Mouse (Mus musculus): Measurements from ENCODE around the gene D430041D05Rik.

D430041D05Rik gene

DNA sequence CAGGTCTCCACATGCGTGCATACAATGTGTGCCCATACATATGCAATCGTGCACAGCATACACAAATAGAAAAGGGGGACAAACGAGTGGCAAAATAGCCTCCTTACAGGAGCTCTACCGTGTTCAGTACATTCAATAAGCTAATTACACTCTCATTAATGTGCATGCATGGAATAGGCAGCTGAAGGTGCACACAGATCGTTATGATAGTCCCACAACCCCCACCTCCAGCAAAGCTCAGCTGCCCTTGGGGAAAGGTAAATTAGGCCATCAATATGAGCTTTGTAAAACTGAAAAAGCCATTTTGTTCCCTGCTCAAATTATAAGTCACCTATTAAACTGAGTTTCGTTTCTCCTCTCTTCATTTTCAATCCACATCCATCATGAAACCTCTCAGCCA is 75.0 kb downstream of the D430041D05Rik start:
- DNase-seq, result no peak

- DNase-seq, result no peak
Observed at GRCm38 (mm10) chr2:104333952-104334351, 76.9 kb downstream of the D430041D05Rik start.

DNA sequence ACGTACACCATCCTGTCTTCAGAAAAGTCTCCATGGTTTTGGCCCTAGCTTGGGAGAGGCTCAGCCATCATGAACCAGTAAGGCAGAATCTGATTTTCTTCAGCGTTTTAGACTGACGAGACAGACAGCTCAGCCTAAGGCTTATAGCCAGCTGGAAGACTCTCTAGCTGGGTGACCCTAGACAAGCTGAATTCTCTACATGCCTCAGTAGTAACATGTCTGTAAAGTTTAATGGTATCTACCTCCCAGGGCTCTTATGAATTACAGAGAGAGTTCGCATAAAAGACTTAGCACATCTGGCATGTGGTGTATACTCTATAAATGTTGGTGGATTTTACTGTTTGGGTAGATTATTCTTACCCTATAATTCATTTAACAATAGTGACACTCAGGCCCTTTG is 78.1 kb downstream of the D430041D05Rik start:
- no peak for DNase-seq

- no peak for DNase-seq
Observed at GRCm38 (mm10) chr2:104331261-104331660, 79.6 kb downstream of the D430041D05Rik start.

- DNase-seq, result no peak
Observed at GRCm38 (mm10) chr2:104327116-104327794, 83.6 kb downstream of the D430041D05Rik start.

DNA sequence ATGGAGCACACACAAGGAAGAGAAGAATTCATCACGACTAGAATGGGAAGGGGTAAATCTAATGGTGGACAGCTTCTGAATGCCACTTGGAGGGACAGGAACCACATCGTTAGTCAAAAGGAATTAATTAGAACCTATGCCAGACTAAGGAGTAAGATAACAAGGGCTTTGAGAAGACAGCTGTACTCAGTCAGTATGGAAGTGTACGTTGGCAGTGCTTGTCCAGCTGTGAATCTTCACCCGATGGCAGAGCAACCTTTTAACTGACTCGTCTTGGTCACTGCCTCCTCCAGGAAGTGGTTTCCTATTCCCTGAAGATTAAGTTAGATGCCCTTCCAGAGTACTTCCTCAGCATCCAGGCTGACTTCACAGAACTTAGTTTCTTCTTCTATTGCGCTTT is 87.0 kb downstream of the D430041D05Rik start:
- DNase-seq, result no peak

- DNase-seq, result no peak
Observed at GRCm38 (mm10) chr2:104323351-104323750, 87.5 kb downstream of the D430041D05Rik start.

- DNase-seq, result no peak
Observed at GRCm38 (mm10) chr2:104320061-104320624, 90.7 kb downstream of the D430041D05Rik start.

- DNase-seq, result no peak
Observed at GRCm38 (mm10) chr2:104319443-104319842, 91.4 kb downstream of the D430041D05Rik start.

GRCm38 (mm10) chr2:104318881-104319280 is 91.9 kb downstream of the D430041D05Rik start:
- DNase-seq, result no peak

DNA sequence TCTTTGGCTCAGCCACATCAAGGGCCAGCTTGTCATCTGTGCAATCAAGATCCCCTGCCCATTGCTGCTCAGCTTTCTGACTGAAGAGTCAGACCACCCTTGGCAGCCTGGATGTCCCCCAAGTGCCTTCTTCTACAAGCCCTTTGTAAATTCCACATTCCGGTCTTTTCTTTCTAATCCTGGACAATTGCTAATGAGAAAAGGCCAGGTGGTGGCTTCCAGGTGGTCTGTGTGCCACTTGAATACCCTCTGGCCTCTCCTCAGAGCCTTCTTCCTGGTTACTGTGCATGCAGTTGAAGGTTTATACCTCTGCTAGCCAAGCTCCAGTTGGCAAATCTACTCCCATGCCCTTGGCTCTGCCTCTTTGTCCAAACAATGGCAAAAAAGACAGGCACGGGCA is 92.6 kb downstream of the D430041D05Rik start:
- no peak for DNase-seq

GRCm38 (mm10) chr2:104317631-104318030 is 93.2 kb downstream of the D430041D05Rik start:
- no peak for DNase-seq

DNA sequence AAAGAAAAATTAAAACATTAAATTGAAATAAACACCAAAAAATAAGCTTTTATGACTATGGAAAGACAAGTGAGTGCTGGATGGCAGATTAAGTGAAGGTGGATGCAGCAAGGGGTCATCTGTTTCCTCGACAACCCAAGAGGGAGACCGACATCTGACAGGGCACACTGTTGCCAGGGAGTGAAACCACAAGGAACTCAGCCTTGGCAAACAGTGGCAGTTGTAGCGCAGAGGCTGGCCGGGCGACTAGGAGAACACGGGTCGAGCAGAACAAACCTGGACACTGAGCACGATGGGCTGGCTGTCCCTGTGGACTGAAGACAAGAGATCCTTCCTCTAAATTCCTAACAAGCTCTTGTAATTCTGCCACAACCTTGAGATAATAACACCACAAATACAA is 94.3 kb downstream of the D430041D05Rik start:
- no peak for DNase-seq

DNA sequence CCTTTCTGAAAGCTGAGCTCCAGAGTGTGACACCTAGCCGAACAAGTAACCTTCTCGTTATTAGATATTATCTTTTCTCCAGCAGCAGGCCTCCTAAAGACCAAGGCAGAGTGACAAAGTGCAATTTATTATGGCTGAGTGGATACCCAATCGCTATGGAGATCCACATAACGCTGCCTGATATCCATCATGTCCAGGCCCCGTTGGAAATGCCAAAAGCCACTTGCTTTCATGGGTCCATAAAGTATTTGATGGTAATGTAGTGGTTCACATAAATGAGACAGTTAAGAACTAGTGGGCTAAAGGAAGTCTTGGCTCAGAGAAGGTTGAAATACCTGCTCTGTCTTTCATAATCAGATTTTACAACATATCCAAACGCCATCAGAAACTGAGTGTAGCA is 97.6 kb downstream of the D430041D05Rik start:
- no peak for DNase-seq

DNA sequence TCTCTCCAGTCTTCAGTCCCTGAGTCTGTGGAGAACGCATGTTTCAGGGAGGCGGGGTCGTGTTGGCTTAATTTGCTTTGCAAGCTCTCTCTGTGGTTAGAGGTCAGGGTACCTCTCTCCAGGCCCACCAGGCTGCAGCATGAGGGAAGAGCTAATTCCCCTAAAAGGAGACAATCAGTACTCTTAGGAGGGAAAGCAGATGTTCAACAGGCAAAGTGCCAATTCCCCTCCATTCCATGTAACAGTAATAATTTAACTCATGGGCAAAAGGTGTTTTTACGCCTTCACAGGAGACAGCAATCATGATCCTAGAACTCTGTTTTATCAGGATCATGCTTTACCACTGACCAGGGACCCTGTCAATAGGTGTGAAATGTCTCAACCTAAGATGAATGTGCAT is 103.7 kb downstream of the D430041D05Rik start:
- DNase-seq, result no peak

GRCm38 (mm10) chr2:104305722-104306121 is 105.1 kb downstream of the D430041D05Rik start:
- DNase-seq, result no peak

- no peak for DNase-seq
Observed at GRCm38 (mm10) chr2:104299912-104300311, 110.9 kb downstream of the D430041D05Rik start.

DNA sequence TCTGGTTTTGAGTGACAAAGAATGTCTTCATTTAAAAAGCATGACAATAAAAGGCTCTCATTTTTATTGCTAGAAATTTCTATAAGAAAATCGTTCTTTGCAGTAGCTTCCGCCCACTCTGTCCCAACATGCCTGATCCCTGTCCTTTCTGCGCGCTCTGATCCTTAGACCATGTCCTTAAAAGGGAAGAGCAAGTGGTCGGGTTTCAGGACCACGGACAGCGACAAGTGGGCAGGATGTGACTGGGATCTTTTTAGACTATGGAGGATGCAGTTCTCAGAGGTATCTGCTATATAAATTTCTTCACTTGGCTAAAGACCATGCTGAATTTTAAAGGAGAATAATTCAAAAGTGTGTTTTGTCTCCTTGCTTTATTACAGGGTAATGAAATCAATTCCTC is 111.7 kb downstream of the D430041D05Rik start:
- peak; percentile 7 to 9 for DNase-seq

DNA sequence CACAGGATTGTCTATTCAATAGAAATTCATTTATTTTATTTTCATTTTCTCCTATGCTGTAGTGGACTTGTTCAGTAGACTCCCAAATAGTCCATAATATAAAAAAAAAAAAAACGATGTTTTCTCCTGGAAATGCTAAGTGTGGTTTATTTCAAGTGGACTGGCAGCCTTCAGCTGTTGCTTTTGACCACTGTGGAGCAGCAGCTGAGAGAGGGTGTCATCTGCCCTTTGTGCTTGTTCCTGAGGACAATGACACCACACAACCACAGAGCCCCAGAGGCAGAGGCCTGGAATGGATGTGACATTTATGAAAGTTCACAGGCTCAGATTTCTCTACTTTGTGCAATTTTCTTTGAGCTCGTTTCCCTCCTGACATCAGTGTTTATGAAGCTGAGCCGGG is 124.0 kb downstream of the D430041D05Rik start:
- no peak for DNase-seq

GRCm38 (mm10) chr2:104283401-104283955 is 127.3 kb downstream of the D430041D05Rik start:
- DNase-seq, result no peak

DNA sequence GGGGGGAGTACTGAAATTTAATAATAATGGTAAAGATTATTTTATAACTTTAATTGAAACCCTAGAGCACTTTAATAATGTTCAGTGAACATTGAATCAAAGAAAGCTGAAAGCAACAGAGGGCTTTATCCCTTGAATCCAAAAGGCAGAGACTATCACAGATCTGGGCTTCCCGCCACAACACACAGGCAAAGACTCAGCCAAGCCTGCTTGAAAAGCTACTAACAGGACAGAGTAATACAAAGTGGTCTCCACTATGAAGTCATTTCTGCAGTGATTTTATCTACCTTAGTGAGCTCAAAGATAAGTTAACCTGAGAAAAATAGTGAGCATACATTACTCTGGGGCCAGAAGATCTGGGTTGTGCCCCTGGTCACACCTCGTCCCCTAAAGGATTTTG is 128.0 kb downstream of the D430041D05Rik start:
- DNase-seq, result no peak

- no peak for DNase-seq
Observed at GRCm38 (mm10) chr2:104267049-104267448, 143.8 kb downstream of the D430041D05Rik start.

- no peak for DNase-seq
Observed at GRCm38 (mm10) chr2:104261741-104262067, 149.1 kb downstream of the D430041D05Rik start.

- DNase-seq, result no peak
Observed at GRCm38 (mm10) chr2:104260920-104261740, 149.7 kb downstream of the D430041D05Rik start.

Data from lung, adult 18-20 months (tissue).